Mouse (Mus musculus): ENCODE data around the gene Taok1. TPM values are rescaled to one million over a fixed set of nuclear protein-coding genes. Genes with fewer than 3 reads are reported as not detected.

The Taok1 gene
- polyA plus RNA-seq, 1 experiment, result 2.5 TPM

DNA sequence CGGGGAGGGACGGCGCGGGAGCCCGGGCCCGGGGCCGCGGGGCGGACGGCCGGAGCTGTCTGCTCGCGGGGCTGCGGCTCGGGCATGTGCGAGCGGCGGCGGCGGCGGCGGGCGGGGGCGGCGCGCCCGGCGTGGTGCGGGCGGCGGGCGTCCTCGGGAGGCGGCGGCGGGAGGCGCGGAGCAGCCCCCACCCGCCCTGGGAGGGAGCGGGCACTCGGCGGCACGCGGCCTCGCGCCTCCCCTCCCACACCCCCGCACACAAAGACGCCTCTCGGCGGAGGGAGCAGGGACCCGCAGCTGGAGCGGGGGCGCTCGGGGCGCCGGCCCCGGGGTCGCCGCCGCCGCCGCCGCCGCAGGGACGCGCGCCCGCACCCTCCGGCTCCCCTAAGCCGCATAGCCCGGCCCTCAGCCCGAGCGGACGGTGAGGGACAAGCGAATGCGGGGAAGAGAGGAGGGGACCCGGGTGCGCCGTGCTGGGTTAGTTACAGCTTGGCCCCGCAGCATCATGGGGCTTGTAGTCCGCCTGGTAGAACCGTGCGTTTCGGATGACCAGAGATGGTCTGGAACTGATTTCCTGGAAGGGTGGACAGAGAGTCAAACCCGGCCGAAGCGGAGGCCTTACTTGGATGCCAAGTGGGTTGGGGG is 117.9 kb downstream of the Taok1 start, which contains the start of gene Ankrd13b:
Gene Ankrd13b, minus strand, starts transcription at position 88 of the 645 bp plus-strand sequence.
- DNase-seq (ENCODE audit: low read depth in 1 of 2, low spot score in 2 of 2), result peak in 1 of 2 experiments; percentile 44
- Histone ChIP-seq H3K4me3 (ENCODE audit: extremely low read depth, insufficient read depth, insufficient read length) (peak within 1 kb of the TSS; percentile 57), H3K36me3 (ENCODE audit: control insufficient read depth, insufficient read depth, low read length) (no peaks in the 10 kb centered on the region), H3K4me1 (ENCODE audit: control insufficient read depth, insufficient read depth, insufficient read length) (peaks cover 12% of the 10 kb centered on the region; the same call in 1 of the 2 replicates), H3K27me3 (ENCODE audit: control insufficient read depth, insufficient read depth, low read length) (peaks cover 13% of the 10 kb centered on the region), H3K27ac (ENCODE audit: insufficient read depth, low read length) (no peak within 1 kb of the TSS)
- TF ChIP-seq POLR2A (IDR thresholded peaks at IDR 0.05; ENCODE audit: low read depth, low read length) (no peak), CTCF (IDR thresholded peaks at IDR 0.05; ENCODE audit: extremely low read depth, insufficient read depth, insufficient read length, insufficient replicate concordance) (no peak)
- WGBS, result 4% methylated on average over 85 of the region's 87 CpGs

- no peak for DNase-seq (ENCODE audit: low read depth in 1 of 2, low spot score in 2 of 2)
- H3K4me3 ChIP-seq (ENCODE audit: extremely low read depth, insufficient read depth, insufficient read length), result peak overlapping the region; percentile 56
- TF ChIP-seq CTCF (IDR thresholded peaks at IDR 0.05; ENCODE audit: extremely low read depth, insufficient read depth, insufficient read length, insufficient replicate concordance) (no peak), POLR2A (IDR thresholded peaks at IDR 0.05; ENCODE audit: low read depth, low read length) (no peak)
- H3K4me1 ChIP-seq (ENCODE audit: control insufficient read depth, insufficient read depth, insufficient read length), result peaks cover 6% of the 10 kb centered on the region; the same call in 1 of the 2 replicates
- no peaks in the 10 kb centered on the region for H3K36me3 ChIP-seq (ENCODE audit: control insufficient read depth, insufficient read depth, low read length)
- H3K27me3 ChIP-seq (ENCODE audit: control insufficient read depth, insufficient read depth, low read length), result peaks cover 13% of the 10 kb centered on the region
- 13% methylated on average over 51 of the region's 55 CpGs for WGBS
- no peak overlapping the region for H3K27ac ChIP-seq (ENCODE audit: insufficient read depth, low read length)
Measured at GRCm38 (mm10) chr11:77488771-77489581, 118.6 kb downstream of the Taok1 start.

DNA sequence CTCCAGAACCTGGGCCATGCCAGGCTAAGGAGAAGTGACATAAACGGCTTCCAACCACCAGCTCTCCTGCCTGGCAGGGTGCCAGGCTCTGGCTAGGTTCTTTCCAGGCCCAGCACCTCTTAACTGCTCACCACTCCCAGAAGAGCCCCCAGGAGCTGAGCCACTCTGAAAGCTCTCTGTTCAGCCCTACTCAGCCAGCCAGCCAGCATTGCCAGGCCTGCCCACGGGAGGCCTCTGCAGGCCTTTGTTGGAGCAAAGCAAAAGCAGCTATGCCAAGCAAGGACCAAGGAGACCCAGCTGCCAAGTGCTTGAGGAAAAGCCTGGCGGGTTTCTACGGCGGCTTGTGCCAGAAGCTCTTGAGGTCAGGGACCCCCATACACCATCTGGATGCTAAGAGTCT is 120.8 kb downstream of the Taok1 start:
- peaks cover 13% of the 10 kb centered on the region for H3K27me3 ChIP-seq (ENCODE audit: control insufficient read depth, insufficient read depth, low read length)
- TF ChIP-seq CTCF (IDR thresholded peaks at IDR 0.05; ENCODE audit: extremely low read depth, insufficient read depth, insufficient read length, insufficient replicate concordance), result no peak
- TF ChIP-seq POLR2A (IDR thresholded peaks at IDR 0.05; ENCODE audit: low read depth, low read length), result no peak
- no peak overlapping the region for H3K27ac ChIP-seq (ENCODE audit: insufficient read depth, low read length)
- no peak overlapping the region for H3K4me3 ChIP-seq (ENCODE audit: extremely low read depth, insufficient read depth, insufficient read length)
- H3K4me1 ChIP-seq (ENCODE audit: control insufficient read depth, insufficient read depth, insufficient read length), result peaks cover 10% of the 10 kb centered on the region
- H3K36me3 ChIP-seq (ENCODE audit: control insufficient read depth, insufficient read depth, low read length), result no peaks in the 10 kb centered on the region
- DNase-seq (ENCODE audit: low read depth in 1 of 2, low spot score in 2 of 2), result no peak
- 80% methylated on average over 5 of the region's 5 CpGs for WGBS

GRCm38 (mm10) chr11:77485229-77485628 is 122.4 kb downstream of the Taok1 start:
- Histone ChIP-seq H3K27me3 (ENCODE audit: control insufficient read depth, insufficient read depth, low read length) (peaks cover 13% of the 10 kb centered on the region), H3K4me1 (ENCODE audit: control insufficient read depth, insufficient read depth, insufficient read length) (peaks cover 10% of the 10 kb centered on the region), H3K27ac (ENCODE audit: insufficient read depth, low read length) (no peak overlapping the region), H3K4me3 (ENCODE audit: extremely low read depth, insufficient read depth, insufficient read length) (no peak overlapping the region), H3K36me3 (ENCODE audit: control insufficient read depth, insufficient read depth, low read length) (no peaks in the 10 kb centered on the region)
- WGBS, result 85% methylated on average over 6 of the region's 6 CpGs
- no peak for TF ChIP-seq CTCF (IDR thresholded peaks at IDR 0.05; ENCODE audit: extremely low read depth, insufficient read depth, insufficient read length, insufficient replicate concordance)
- no peak for TF ChIP-seq POLR2A (IDR thresholded peaks at IDR 0.05; ENCODE audit: low read depth, low read length)
- no peak for DNase-seq (ENCODE audit: low read depth in 1 of 2, low spot score in 2 of 2)

- H3K4me3 ChIP-seq (ENCODE audit: extremely low read depth, insufficient read depth, insufficient read length), result no peak overlapping the region
- TF ChIP-seq POLR2A (IDR thresholded peaks at IDR 0.05; ENCODE audit: low read depth, low read length), result no peak
- no peak for TF ChIP-seq CTCF (IDR thresholded peaks at IDR 0.05; ENCODE audit: extremely low read depth, insufficient read depth, insufficient read length, insufficient replicate concordance)
- DNase-seq (ENCODE audit: low read depth in 1 of 2, low spot score in 2 of 2), result peak; percentile 35 to 54
- WGBS, result 41% methylated on average over 11 of the region's 11 CpGs
- H3K36me3 ChIP-seq (ENCODE audit: control insufficient read depth, insufficient read depth, low read length), result no peaks in the 10 kb centered on the region
- H3K27me3 ChIP-seq (ENCODE audit: control insufficient read depth, insufficient read depth, low read length), result peaks cover 2% of the 10 kb centered on the region; the same call in 1 of the 2 replicates
- peak overlapping the region; percentile 4 for H3K27ac ChIP-seq (ENCODE audit: insufficient read depth, low read length)
- H3K4me1 ChIP-seq (ENCODE audit: control insufficient read depth, insufficient read depth, insufficient read length), result peaks cover 6% of the 10 kb centered on the region
Measured at GRCm38 (mm10) chr11:77483510-77484255, 123.9 kb downstream of the Taok1 start.

DNA sequence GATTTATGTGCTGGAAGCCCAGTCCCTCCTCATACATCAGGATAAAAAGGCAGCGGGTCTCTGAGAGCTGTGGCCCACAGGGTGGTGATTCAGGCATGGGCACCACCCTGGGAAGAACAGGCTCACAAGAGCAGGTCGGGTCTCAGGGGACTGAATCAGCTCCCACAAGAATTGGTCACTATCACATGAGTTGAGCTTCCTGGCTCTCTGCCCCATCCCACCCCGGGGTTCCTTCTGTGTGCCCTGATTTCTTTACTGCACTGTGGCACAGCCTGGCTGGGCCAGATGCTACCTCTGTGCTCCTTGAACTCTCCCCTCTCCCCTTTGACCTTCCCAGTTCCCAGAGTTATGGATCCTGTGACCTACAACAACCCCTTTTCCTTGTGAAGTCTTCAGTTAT is 124.6 kb downstream of the Taok1 start:
- 61% methylated on average over 3 of the region's 3 CpGs for WGBS
- Histone ChIP-seq H3K36me3 (ENCODE audit: control insufficient read depth, insufficient read depth, low read length) (no peaks in the 10 kb centered on the region), H3K27ac (ENCODE audit: insufficient read depth, low read length) (peak overlapping the region; percentile 4), H3K4me1 (ENCODE audit: control insufficient read depth, insufficient read depth, insufficient read length) (peaks cover 6% of the 10 kb centered on the region), H3K4me3 (ENCODE audit: extremely low read depth, insufficient read depth, insufficient read length) (no peak overlapping the region), H3K27me3 (ENCODE audit: control insufficient read depth, insufficient read depth, low read length) (no peaks in the 10 kb centered on the region)
- TF ChIP-seq POLR2A (IDR thresholded peaks at IDR 0.05; ENCODE audit: low read depth, low read length) (no peak), CTCF (IDR thresholded peaks at IDR 0.05; ENCODE audit: extremely low read depth, insufficient read depth, insufficient read length, insufficient replicate concordance) (no peak)
- DNase-seq (ENCODE audit: low read depth in 1 of 2, low spot score in 2 of 2), result no peak

Other genes with a start within 250 kb of the Taok1 start
- gene Coro6, start 145.4 kb downstream of the Taok1 start, polyA plus RNA-seq (2012; rRNA removed), result 0.76 and 1.1 TPM in 2 replicates
- 8.9 and 10.6 TPM in 2 replicates for gene Ankrd13b, start 118.1 kb downstream of the Taok1 start, polyA plus RNA-seq (2012; rRNA removed)
- 36.2 and 44.3 TPM in 2 replicates for gene Git1, start 114.3 kb downstream of the Taok1 start, polyA plus RNA-seq (2012; rRNA removed)
- 4.1 and 6.5 TPM in 2 replicates for gene Abhd15, start 92.7 kb downstream of the Taok1 start, polyA plus RNA-seq (2012; rRNA removed)
- 16.6 and 18.7 TPM in 2 replicates for gene Trp53i13, start 91.8 kb downstream of the Taok1 start, polyA plus RNA-seq (2012; rRNA removed)
- gene Gm10392, start 88.6 kb downstream of the Taok1 start, polyA plus RNA-seq (2012; rRNA removed), result 0.16 and 0.50 TPM in 2 replicates
- 12.8 and 13.5 TPM in 2 replicates for gene Nufip2, start 78.3 kb upstream of the Taok1 start, polyA plus RNA-seq (2012; rRNA removed)
- gene Cryba1, start 117.5 kb upstream of the Taok1 start, polyA plus RNA-seq (2012; rRNA removed), result not detected in 2 replicates
- 52.3 and 54.5 TPM in 2 replicates for gene Myo18a, start 155.4 kb upstream of the Taok1 start, polyA plus RNA-seq (2012; rRNA removed)
- gene Gm10277, start 179.9 kb upstream of the Taok1 start, polyA plus RNA-seq (2012; rRNA removed), result not detected in 2 replicates